In the genomic region with DNA sequence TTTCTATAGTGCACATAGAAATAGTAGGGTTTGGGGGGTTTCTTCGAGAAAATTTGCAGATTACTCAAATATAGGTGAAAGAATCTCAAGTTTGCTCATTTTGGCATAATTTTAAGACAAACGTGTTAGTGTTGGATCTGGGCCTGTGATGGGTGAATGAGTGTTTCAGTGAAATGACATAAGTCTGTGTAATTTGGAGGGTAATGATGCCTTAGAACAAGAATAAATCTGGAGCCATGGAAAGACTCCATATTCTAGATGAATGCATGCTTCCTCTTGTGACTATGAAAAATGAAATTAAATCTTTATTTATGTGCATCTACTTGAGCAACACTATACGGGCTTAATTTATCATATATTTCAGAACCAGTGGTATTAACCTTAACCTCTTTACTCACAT, we compare ENCODE assay signal across 22 mouse cellular contexts. TPM values are rescaled to one million over a fixed set of nuclear protein-coding genes. Genes with fewer than 3 reads are reported as not detected.
"Had no signal": no experiment of that assay in that cellular context is flagged by ENCODE, and none has a peak within 500 bp of the region (broad histone marks: within the 10 kb centered on the region; RNA-seq: fewer than 3 reads in every experiment).

No protein-coding gene starts in this region.

- H3K4me1 ChIP-seq: kidney, embryonic 15.5 days; liver, embryonic 13.5 days had no signal

- H3K27ac ChIP-seq: kidney, embryonic 15.5 days; left cerebral cortex, adult 2 months; liver, embryonic 13.5 days; lung, embryonic 15.5 days; stomach, postnatal 0 days had no signal

- H3K4me2 ChIP-seq: kidney, embryonic 15.5 days; liver, embryonic 13.5 days; lung, embryonic 15.5 days; midbrain, embryonic 11.5 days had no signal

- DNase-seq: kidney, adult 11 months; kidney, adult 8-10 months; kidney, postnatal 10 days; kidney, postnatal 36 days; layer of hippocampus, postnatal 36 days; liver, embryonic 13.5 days; lung, postnatal 14 days; lung, postnatal 4 days; midbrain, embryonic 14.5 days; right cerebral cortex, adult 18-20 months; right cerebral cortex, postnatal 14 days; right cerebral cortex, postnatal 4 days; thymus, adult 2 months; thymus, postnatal 14 days; thymus, postnatal 4 days had no signal

- H3K36me3 ChIP-seq: kidney, embryonic 15.5 days; liver, embryonic 13.5 days; lung, embryonic 15.5 days had no signal

- H3K9me3 ChIP-seq: kidney, embryonic 15.5 days; liver, embryonic 13.5 days; lung, embryonic 15.5 days had no signal

- H3K9ac ChIP-seq: kidney, embryonic 15.5 days; liver, embryonic 13.5 days; lung, embryonic 15.5 days had no signal

- H3K27me3 ChIP-seq: kidney, embryonic 15.5 days; liver, embryonic 13.5 days; lung, embryonic 15.5 days had no signal

- H3K4me3 ChIP-seq: kidney, embryonic 15.5 days; left cerebral cortex, adult 2 months; liver, embryonic 13.5 days; lung, embryonic 15.5 days had no signal

RNA-seq across cellular contexts. Expression of gene E130114P18Rik, which starts 38.9 kb away (rescaled TPM):
- total RNA-seq: megakaryocyte progenitor cell, adult 5-6 weeks; megakaryocyte-erythroid progenitor cell, adult 5-6 weeks had no signal
